Mouse (Mus musculus): ENCODE results near the gene Kctd2. TPM values are rescaled to one million over a fixed set of nuclear protein-coding genes. Genes with fewer than 3 reads are reported as not detected.

The Kctd2 gene
- polyA plus RNA-seq, 1 experiment, result 45.9 TPM

GRCm38 (mm10) chr11:115427482-115428331 is 7.8 kb downstream of the Kctd2 start:
- peak; percentile 87 for DNase-seq (ENCODE audit: low read depth)
- no peak for TF ChIP-seq POLR2A (IDR thresholded peaks at IDR 0.05; ENCODE audit: borderline replicate concordance, extremely low read depth, insufficient read depth, insufficient read length, poor library complexity, severe bottlenecking)
- TF ChIP-seq CTCF (IDR thresholded peaks at IDR 0.05; ENCODE audit: borderline replicate concordance, extremely low read depth, insufficient read depth, insufficient read length), result peak; percentile 80

- no peak for DNase-seq (ENCODE audit: low read depth)
- TF ChIP-seq CTCF (IDR thresholded peaks at IDR 0.05; ENCODE audit: borderline replicate concordance, extremely low read depth, insufficient read depth, insufficient read length) (no peak), POLR2A (IDR thresholded peaks at IDR 0.05; ENCODE audit: borderline replicate concordance, extremely low read depth, insufficient read depth, insufficient read length, poor library complexity, severe bottlenecking) (no peak)
Measured at GRCm38 (mm10) chr11:115429307-115429706, 9.4 kb downstream of the Kctd2 start.

DNA sequence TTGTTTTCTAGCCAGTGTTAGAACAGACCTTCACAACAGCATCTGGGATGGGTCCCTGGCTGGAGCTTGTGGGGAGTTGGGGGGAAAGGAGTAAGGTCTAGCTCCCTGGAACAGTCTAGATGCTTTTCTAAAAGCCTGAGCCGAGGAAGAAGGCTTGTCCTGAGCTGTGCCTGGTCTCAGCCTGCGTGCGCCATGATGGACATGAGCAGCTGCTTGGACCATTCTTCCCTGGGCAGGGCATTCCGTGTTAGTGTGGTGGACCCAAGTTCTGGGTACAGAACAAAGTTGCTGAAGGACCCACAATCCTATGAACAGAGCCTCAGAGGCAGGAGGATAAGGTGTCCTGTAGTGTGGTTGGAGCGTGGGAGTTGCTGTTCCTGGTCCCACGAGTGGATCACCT is 10.6 kb downstream of the Kctd2 start:
- DNase-seq (ENCODE audit: low read depth), result no peak
- TF ChIP-seq CTCF (IDR thresholded peaks at IDR 0.05; ENCODE audit: borderline replicate concordance, extremely low read depth, insufficient read depth, insufficient read length) (no peak), POLR2A (IDR thresholded peaks at IDR 0.05; ENCODE audit: borderline replicate concordance, extremely low read depth, insufficient read depth, insufficient read length, poor library complexity, severe bottlenecking) (no peak)

- no peak for DNase-seq (ENCODE audit: low read depth)
- no peak for TF ChIP-seq POLR2A (IDR thresholded peaks at IDR 0.05; ENCODE audit: borderline replicate concordance, extremely low read depth, insufficient read depth, insufficient read length, poor library complexity, severe bottlenecking)
- no peak for TF ChIP-seq CTCF (IDR thresholded peaks at IDR 0.05; ENCODE audit: borderline replicate concordance, extremely low read depth, insufficient read depth, insufficient read length)
Measured at GRCm38 (mm10) chr11:115432814-115433213, 12.9 kb downstream of the Kctd2 start.

GRCm38 (mm10) chr11:115433342-115433741 is 13.4 kb downstream of the Kctd2 start:
- TF ChIP-seq POLR2A (IDR thresholded peaks at IDR 0.05; ENCODE audit: borderline replicate concordance, extremely low read depth, insufficient read depth, insufficient read length, poor library complexity, severe bottlenecking), result no peak
- no peak for TF ChIP-seq CTCF (IDR thresholded peaks at IDR 0.05; ENCODE audit: borderline replicate concordance, extremely low read depth, insufficient read depth, insufficient read length)

GRCm38 (mm10) chr11:115435596-115436337 is 15.8 kb downstream of the Kctd2 start:
- TF ChIP-seq POLR2A (IDR thresholded peaks at IDR 0.05; ENCODE audit: borderline replicate concordance, extremely low read depth, insufficient read depth, insufficient read length, poor library complexity, severe bottlenecking), result no peak
- no peak for TF ChIP-seq CTCF (IDR thresholded peaks at IDR 0.05; ENCODE audit: borderline replicate concordance, extremely low read depth, insufficient read depth, insufficient read length)
- peak; percentile 74 for DNase-seq (ENCODE audit: low read depth)

More at GRCm38 (mm10) chr11:115433342-115433741, 13.4 kb downstream of the Kctd2 start:
- DNase-seq (ENCODE audit: low read depth), result no peak

DNA sequence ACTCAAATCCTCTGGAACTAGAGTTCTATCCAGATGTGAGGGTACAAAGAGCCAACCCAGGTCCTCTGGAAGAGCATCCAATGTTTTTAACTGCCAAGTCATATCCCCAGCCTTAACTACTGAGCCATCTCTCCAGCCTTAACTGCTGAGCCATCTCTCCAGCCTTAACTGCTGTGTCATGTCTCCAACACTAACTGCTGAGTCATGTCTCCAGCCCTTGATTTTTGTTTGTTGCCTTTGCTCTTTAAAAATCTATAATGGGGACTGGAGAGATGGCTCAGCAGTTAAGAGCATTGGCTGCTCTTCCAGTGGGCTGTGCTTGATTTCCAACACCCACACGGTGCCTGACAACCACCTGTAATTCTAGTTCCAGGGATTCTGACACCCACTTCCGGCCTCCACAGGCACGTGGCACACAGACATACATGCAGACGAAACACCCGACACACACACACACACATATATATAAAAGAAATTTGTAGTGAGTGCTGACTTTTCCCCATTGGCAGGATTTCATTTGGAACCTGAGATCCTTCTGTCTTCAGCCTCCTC is 17.7 kb downstream of the Kctd2 start:
- TF ChIP-seq CTCF (IDR thresholded peaks at IDR 0.05; ENCODE audit: borderline replicate concordance, extremely low read depth, insufficient read depth, insufficient read length), result no peak
- TF ChIP-seq POLR2A (IDR thresholded peaks at IDR 0.05; ENCODE audit: borderline replicate concordance, extremely low read depth, insufficient read depth, insufficient read length, poor library complexity, severe bottlenecking), result no peak
- no peak for DNase-seq (ENCODE audit: low read depth)

DNA sequence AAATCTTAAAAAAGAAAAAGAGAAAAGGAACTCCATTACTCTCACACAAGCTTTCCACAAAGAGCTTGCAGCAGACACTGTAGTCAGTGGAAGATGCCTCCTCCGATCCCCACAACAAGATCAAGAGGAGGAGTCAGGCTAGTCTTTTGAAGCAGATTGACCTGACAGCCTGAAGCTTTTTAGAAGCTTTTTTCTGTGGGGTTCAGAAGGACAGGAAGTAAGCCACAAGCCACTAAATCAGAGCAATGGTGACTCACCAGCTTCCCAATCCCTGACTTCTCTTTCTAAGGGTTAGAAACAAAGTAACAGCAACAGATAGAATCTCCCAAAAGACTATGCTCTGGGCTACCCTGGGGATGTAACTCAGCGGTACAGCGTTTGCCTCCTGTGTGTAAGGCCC is 19.4 kb downstream of the Kctd2 start:
- DNase-seq (ENCODE audit: low read depth), result no peak
- TF ChIP-seq POLR2A (IDR thresholded peaks at IDR 0.05; ENCODE audit: borderline replicate concordance, extremely low read depth, insufficient read depth, insufficient read length, poor library complexity, severe bottlenecking), result no peak
- TF ChIP-seq CTCF (IDR thresholded peaks at IDR 0.05; ENCODE audit: borderline replicate concordance, extremely low read depth, insufficient read depth, insufficient read length), result no peak

GRCm38 (mm10) chr11:115439906-115440595 is 20.1 kb downstream of the Kctd2 start, which contains the start of gene Trim80:
Gene Trim80 (plus strand): TSS chr11:115440545.
- no peak; the same call in 1 of the 2 replicates for TF ChIP-seq CTCF (IDR thresholded peaks at IDR 0.05; ENCODE audit: borderline replicate concordance, extremely low read depth, insufficient read depth, insufficient read length)
- no peak for TF ChIP-seq POLR2A (IDR thresholded peaks at IDR 0.05; ENCODE audit: borderline replicate concordance, extremely low read depth, insufficient read depth, insufficient read length, poor library complexity, severe bottlenecking)
- no peak for DNase-seq (ENCODE audit: low read depth)

GRCm38 (mm10) chr11:115441417-115441816 is 21.5 kb downstream of the Kctd2 start:
- TF ChIP-seq POLR2A (IDR thresholded peaks at IDR 0.05; ENCODE audit: borderline replicate concordance, extremely low read depth, insufficient read depth, insufficient read length, poor library complexity, severe bottlenecking) (no peak), CTCF (IDR thresholded peaks at IDR 0.05; ENCODE audit: borderline replicate concordance, extremely low read depth, insufficient read depth, insufficient read length) (no peak)
- DNase-seq (ENCODE audit: low read depth), result peak; percentile 13
